Mouse (Mus musculus): Measurements from ENCODE around the gene Pgls. TPM values are rescaled to one million over a fixed set of nuclear protein-coding genes. Genes with fewer than 3 reads are reported as not detected.

Gene Pgls
- total RNA-seq (2023) = 100 to 1,000 TPM; 106 to 110 TPM

DNA sequence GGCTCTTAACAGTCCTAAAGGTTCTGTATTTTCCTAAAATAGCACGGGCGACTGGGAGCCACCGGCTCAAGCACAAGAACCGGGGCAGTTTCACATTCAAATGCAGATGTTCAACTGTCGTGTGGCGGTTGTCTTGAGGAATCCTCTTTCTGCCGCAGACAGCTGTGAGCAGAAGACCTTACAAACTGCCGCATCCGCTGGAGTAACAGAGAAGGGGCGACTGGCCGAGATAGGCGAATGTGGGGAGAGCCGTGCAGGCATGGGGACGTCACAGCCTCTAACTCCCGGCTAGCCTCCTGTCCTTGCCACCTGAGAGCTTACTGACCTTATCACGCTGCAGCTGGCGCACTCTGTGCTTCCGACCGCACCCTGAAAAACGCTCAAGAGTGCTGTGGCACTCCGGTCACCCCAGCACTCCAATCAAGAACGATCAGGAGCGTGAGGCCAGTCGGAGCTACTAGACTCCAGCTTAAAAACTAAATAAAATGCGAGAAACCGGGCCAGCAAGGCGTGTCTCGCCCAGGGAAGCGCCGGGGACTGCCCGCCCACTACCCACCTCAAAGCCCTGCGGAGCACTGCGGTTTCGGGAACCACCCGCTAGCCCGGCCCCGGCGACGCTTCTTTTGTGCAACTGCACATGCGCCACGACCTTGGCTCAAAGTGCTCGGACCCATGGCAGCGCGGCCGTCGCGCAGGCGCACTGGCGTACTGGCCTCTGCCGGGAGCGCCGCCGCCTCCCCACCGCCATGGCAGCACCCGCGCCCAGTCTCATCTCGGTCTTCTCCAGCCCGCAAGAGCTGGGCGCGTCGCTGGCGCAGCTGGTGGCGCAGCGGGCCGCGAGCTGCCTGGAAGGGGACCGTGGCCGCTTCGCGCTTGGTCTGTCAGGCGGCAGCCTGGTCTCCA, at the start of gene Pgls:
Gene Pgls (plus strand): TSS at position 706 of the 903 bp plus-strand sequence.

GRCm38 (mm10) chr8:71542632-71543343, 49.2 kb upstream of the Pgls start, which contains the start of gene Mvb12a:
Gene Mvb12a (plus strand): TSS chr8:71542922.

GRCm38 (mm10) chr8:71558071-71558957, 33.7 kb upstream of the Pgls start, which contains the start of gene Tmem221:
Gene Tmem221 (minus strand): TSS chr8:71558871.

GRCm38 (mm10) chr8:71566501-71566900, 25.5 kb upstream of the Pgls start, which contains the start of gene Nxnl1:
Gene Nxnl1 (minus strand): TSS chr8:71566601.

GRCm38 (mm10) chr8:71568387-71568937, 23.5 kb upstream of the Pgls start, which contains the start of gene Slc27a1:
Gene Slc27a1 (plus strand): TSS chr8:71568882.

DNA sequence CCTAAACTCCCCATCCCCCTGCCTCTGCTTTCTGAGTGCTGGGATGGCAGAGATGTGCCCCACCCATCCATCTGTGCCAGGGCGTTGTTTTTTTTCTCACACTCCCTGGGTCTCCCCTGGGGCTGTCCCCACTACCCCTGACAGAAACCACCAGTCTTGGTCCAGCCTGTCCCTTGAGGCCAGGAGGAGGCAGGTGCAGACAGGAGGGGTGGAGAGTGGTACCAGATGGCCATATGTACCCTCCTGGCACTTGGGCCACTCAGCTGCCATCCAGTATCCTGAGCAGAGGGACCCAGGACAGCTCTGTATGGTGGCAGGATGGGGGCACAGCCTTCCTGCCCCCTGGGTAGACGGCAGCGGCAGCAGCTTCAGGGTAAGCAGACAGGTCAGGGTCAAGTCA, 5.5 kb downstream of the Pgls start, which contains the start of gene Fam129c:
Gene Fam129c (plus strand): TSS at position 198 of the 400 bp plus-strand sequence.

DNA sequence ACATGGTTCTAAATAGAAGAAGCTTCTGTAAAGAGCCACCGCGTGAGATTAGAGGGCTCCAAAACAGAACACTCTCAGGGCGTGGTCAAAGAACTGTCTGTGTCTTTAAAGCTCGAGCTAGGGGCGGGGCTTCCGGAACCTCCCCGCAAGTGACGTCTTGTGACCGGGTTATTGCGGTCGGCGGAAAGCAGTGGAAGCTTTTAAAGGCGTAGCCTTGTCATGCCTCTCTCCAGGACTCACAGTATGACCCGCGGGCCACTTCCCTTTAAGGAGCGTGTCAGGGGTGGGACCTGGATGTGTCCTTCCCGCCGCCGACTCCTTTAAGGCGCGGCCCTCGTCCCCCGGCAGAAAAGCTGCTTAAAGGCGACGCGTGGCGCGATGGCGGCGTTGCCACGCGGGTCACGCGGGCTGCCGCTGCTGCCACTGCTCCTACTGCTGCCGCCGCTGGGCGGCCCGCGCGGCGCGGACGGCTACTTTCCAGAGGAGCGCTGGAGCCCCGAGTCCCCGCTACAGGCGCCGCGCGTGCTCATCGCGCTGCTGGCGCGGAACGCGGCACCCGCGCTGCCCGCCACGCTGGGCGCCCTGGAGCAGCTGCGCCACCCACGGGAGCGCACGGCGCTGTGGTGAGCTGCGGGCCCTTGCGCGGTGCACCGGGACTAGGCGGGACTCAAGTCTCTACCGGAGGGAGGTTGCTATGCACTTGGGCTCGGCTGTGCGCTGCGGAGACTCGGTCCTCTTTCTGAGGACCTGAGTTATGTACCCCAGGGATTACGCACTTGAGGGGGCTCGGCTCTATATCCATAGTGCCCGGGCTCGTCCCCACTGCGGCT, 19.1 kb downstream of the Pgls start, which contains the start of gene Colgalt1:
Gene Colgalt1 (plus strand): TSS at position 177 of the 830 bp plus-strand sequence.

Other genes starting within 250 kb of the Pgls start
- gene Use1, start 225.3 kb upstream of the Pgls start, total RNA-seq (2023) = 100 to 1,000 TPM; 258 to 270 TPM
- gene Ocel1, start 220.9 kb upstream of the Pgls start, total RNA-seq (2023) = 10 to 100 TPM; 22.3 to 26.9 TPM
- 10 to 100 TPM; 15.1 to 18.0 TPM for gene Nr2f6, start 210.2 kb upstream of the Pgls start, total RNA-seq (2023)
- gene Ushbp1, start 196.4 kb upstream of the Pgls start, total RNA-seq (2023) = not detected
- gene Babam1, start 195.3 kb upstream of the Pgls start, total RNA-seq (2023) = 100 to 1,000 TPM in 1 of 2 experiments, 10 to 100 TPM in 1; 84.4 to 121 TPM
- 1 to 10 TPM in 1 of 2 experiments, not detected in 1; 1.5 TPM for gene Ankle1, start 186.2 kb upstream of the Pgls start, total RNA-seq (2023)
- gene Abhd8, start 128.5 kb upstream of the Pgls start, total RNA-seq (2023) = 10 to 100 TPM; 11.8 to 15.0 TPM
- gene Mrpl34, start 127.2 kb upstream of the Pgls start, total RNA-seq (2023) = 10 to 100 TPM; 32.9 to 38.4 TPM
- 100 to 1,000 TPM; 113 to 125 TPM for gene Dda1, start 123.0 kb upstream of the Pgls start, total RNA-seq (2023)
- 10 to 100 TPM; 13.9 to 14.8 TPM for gene Ano8, start 106.2 kb upstream of the Pgls start, total RNA-seq (2023)
- 10 to 100 TPM; 22.3 to 22.4 TPM for gene Gtpbp3, start 104.1 kb upstream of the Pgls start, total RNA-seq (2023)
- gene Plvap, start 80.4 kb upstream of the Pgls start, total RNA-seq (2023) = under 1 TPM in 1 of 2 experiments, not detected in 1; 0.27 TPM
- gene Ccdc194, start 66.5 kb upstream of the Pgls start, total RNA-seq (2023) = not detected
- gene Bst2, start 54.7 kb upstream of the Pgls start, total RNA-seq (2023) = 10 to 100 TPM; 24.4 to 37.1 TPM
- gene Mvb12a, start 49.3 kb upstream of the Pgls start, total RNA-seq (2023) = 10 to 100 TPM; 47.0 to 50.1 TPM
- not detected for gene Tmem221, start 33.3 kb upstream of the Pgls start, total RNA-seq (2023)
- gene Nxnl1, start 25.6 kb upstream of the Pgls start, total RNA-seq (2023) = not detected
- 10 to 100 TPM; 10.2 to 10.8 TPM for gene Slc27a1, start 23.3 kb upstream of the Pgls start, total RNA-seq (2023)
- 100 to 1,000 TPM; 128 to 172 TPM for gene Fam129c, start 5.5 kb downstream of the Pgls start, total RNA-seq (2023)
- 100 to 1,000 TPM; 126 to 133 TPM for gene Colgalt1, start 18.8 kb downstream of the Pgls start, total RNA-seq (2023)
- gene Unc13a, start 79.6 kb downstream of the Pgls start, total RNA-seq (2023) = 1 to 10 TPM in 1 of 2 experiments, under 1 TPM in 1; 0.12 to 1.9 TPM
- 10 to 100 TPM; 81.2 to 87.3 TPM for gene Jak3, start 84.1 kb downstream of the Pgls start, total RNA-seq (2023)
- gene Insl3, start 97.0 kb downstream of the Pgls start, total RNA-seq (2023) = 10 to 100 TPM; 31.2 to 43.9 TPM
- under 1 TPM; 0.70 to 0.83 TPM for gene B3gnt3, start 109.6 kb downstream of the Pgls start, total RNA-seq (2023)
- 100 to 1,000 TPM; 204 to 208 TPM for gene Fcho1, start 133.5 kb downstream of the Pgls start, total RNA-seq (2023)